Mouse (Mus musculus): ENCODE measurements at regions not wholly inside any gene's neighbourhood (a gene's known extent, or its start where the extent isn't known, plus 50 kb on each side); places are given as distances from the start of the nearest gene placed in this dataset.

GRCm38 (mm10) chr2:103849766-103850530 is 52.5 kb upstream of the Caprin1 start:
- no peak for TF ChIP-seq CTCF (IDR thresholded peaks at IDR 0.05)
- no peak for TF ChIP-seq EP300 (IDR thresholded peaks at IDR 0.05; ENCODE audit: insufficient read depth, low read depth, low read length)
- no peak for TF ChIP-seq POLR2A (IDR thresholded peaks at IDR 0.05; ENCODE audit: insufficient read depth, low read depth, low read length)

Measured in heart, adult 2 months (tissue).